ENCODE assay signal across 22 mouse cellular contexts in the genomic region with DNA sequence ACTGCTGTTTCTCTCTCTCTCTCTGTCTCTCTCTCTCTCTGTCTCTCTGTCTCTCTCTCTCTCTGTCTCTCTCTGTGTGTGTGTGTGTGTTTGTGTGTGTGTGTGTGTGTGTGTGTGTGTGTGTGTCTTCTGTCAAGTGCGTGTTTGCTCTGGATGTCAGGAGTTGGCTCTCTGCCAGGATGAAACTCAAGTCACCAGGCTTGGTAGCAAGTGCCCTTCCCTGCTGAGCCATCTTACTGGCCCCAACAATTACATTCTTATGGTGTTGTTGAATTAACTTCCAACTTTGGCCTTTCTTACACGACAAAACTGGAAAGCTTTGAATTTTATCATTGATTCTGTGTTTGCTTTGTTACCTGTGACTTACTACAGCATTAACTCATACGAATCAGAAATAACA. TPM values are rescaled to one million over a fixed set of nuclear protein-coding genes. Genes with fewer than 3 reads are reported as not detected.
DNase-seq lines count a peak whose midpoint lies in the region; ATAC-seq and TF ChIP-seq lines count a peak whose summit lies in the region.
"Had no signal": no experiment of that assay in that cellular context is flagged by ENCODE, and none has a peak within 500 bp of the region (broad histone marks: within the 10 kb centered on the region; RNA-seq: fewer than 3 reads in every experiment).

No protein-coding gene starts in this region.

- TF ChIP-seq POLR2A in MEL (IDR thresholded peaks at IDR 0.05; ENCODE audit: control insufficient read depth in 1 of 2, insufficient read depth in 1 of 2, low read depth in 1 of 2, low read length in 2 of 2, poor library complexity in 1 of 2) = no peak

- intact Hi-C loops in heart, postnatal 25 days (cut with DNase I) = no loop called here

- H3K36me3 ChIP-seq in lung, embryonic 14.5 days (ENCODE audit: insufficient read depth) = no peaks in the 10 kb centered on the region
- peaks cover 0 to 33% of the 10 kb centered on the region in 2 experiments; a peak in 2 of 4 replicates for H3K36me3 ChIP-seq in MEL (ENCODE audit: control insufficient read depth in 1 of 2, insufficient read depth in 2 of 2, low read length in 2 of 2)
- H3K36me3 ChIP-seq in stomach, postnatal 0 days (ENCODE audit: control insufficient read depth, insufficient read depth, low read length) = no peaks in the 10 kb centered on the region
- H3K36me3 ChIP-seq: hindbrain, embryonic 15.5 days; limb, embryonic 10.5 days had no signal

- no peak; a peak in 1 of 4 replicates for TF ChIP-seq EP300 in MEL (IDR thresholded peaks at IDR 0.05; ENCODE audit: low read depth in 1 of 2, low read length in 2 of 2)
- no peak for TF ChIP-seq EP300 in stomach, postnatal 0 days (optimal IDR thresholded peaks at IDR 0.05)

- no peak overlapping the region for H3K4me3 ChIP-seq in lung, embryonic 14.5 days (ENCODE audit: low read depth, low read length)
- H3K4me3 ChIP-seq in MEL (ENCODE audit: control insufficient read depth in 1 of 2, insufficient read depth in 1 of 2, low read depth in 2 of 2, low read length in 2 of 2) = no peak overlapping the region
- no peak overlapping the region for H3K4me3 ChIP-seq in stomach, postnatal 0 days (ENCODE audit: low read depth, low read length)
- H3K4me3 ChIP-seq: hindbrain, embryonic 15.5 days; limb, embryonic 10.5 days; myocyte had no signal

- H3K79me2 ChIP-seq in MEL (ENCODE audit: control insufficient read depth, insufficient read depth, low read length, poor library complexity) = no peaks in the 10 kb centered on the region

- ATAC-seq in lung, embryonic 14.5 days (ENCODE audit: insufficient read depth) = no peak
- ATAC-seq in stomach, postnatal 0 days (ENCODE audit: low FRiP score, low TSS enrichment) = no peak
- ATAC-seq in megakaryocyte progenitor cell, adult 5-6 weeks (replicated peaks; ENCODE audit: poor library complexity) = no peak
- ATAC-seq: forebrain, postnatal 0 days; midbrain, embryonic 16.5 days had no signal

- peak; percentile 23 for DNase-seq in heart, adult 11 months
- DNase-seq in heart, postnatal 25 days (ENCODE audit: low spot score) = no peak
- peak; percentile 52 for DNase-seq in lung, embryonic 14.5 days
- DNase-seq in lung, postnatal 10 days = no peak
- DNase-seq in MEL (ENCODE audit: low read depth, low spot score) = peak; percentile 51
- peak; percentile 38 for DNase-seq in stomach, postnatal 0 days (ENCODE audit: low spot score)
- no peak for DNase-seq in layer of hippocampus, postnatal 36 days
- DNase-seq: adrenal gland, postnatal 10 days; cerebellum, adult 8-10 months; forebrain, postnatal 0 days; gastrocnemius, postnatal 36 days; heart, postnatal 36 days; kidney, adult 11 months; kidney, postnatal 14 days; liver; lung, adult 2 months; lung, postnatal 36 days had no signal

- no peak overlapping the region for H3K4me2 ChIP-seq in lung, embryonic 14.5 days
- no peak overlapping the region for H3K4me2 ChIP-seq in stomach, postnatal 0 days (replicated peaks; ENCODE audit: low read depth)
- H3K4me2 ChIP-seq: hindbrain, embryonic 15.5 days had no signal

- no peaks in the 10 kb centered on the region for H3K27me3 ChIP-seq in lung, embryonic 14.5 days (ENCODE audit: insufficient read depth, low read length)
- H3K27me3 ChIP-seq in MEL (ENCODE audit: control insufficient read depth in 1 of 2, insufficient read depth in 2 of 2, low read length in 2 of 2) = no peaks in the 10 kb centered on the region
- H3K27me3 ChIP-seq in stomach, postnatal 0 days (ENCODE audit: control insufficient read depth, insufficient read depth, low read length) = no peaks in the 10 kb centered on the region
- H3K27me3 ChIP-seq: hindbrain, embryonic 15.5 days had no signal

- TF ChIP-seq CTCF in lung, embryonic 14.5 days (IDR thresholded peaks at IDR 0.05; ENCODE audit: low read depth) = no peak
- TF ChIP-seq CTCF in MEL (IDR thresholded peaks at IDR 0.05 in 2 of 3, conservative IDR thresholded peaks at IDR 0.05 in 1 of 3; ENCODE audit: control insufficient read depth in 1 of 3, insufficient read depth in 1 of 3, low read depth in 2 of 3, low read length in 3 of 3, poor library complexity in 1 of 3, severe bottlenecking in 1 of 3) = no peak
- no peak for TF ChIP-seq CTCF in stomach, postnatal 0 days (IDR thresholded peaks at IDR 0.05; ENCODE audit: low read depth)

- H3K9me3 ChIP-seq in lung, embryonic 14.5 days (ENCODE audit: low read depth, low read length) = no peaks in the 10 kb centered on the region
- H3K9me3 ChIP-seq in MEL (replicated peaks; ENCODE audit: insufficient read depth, low read length) = no peaks in the 10 kb centered on the region
- no peaks in the 10 kb centered on the region for H3K9me3 ChIP-seq in stomach, postnatal 0 days (ENCODE audit: control insufficient read depth, low read length)
- H3K9me3 ChIP-seq: hindbrain, embryonic 15.5 days; limb, embryonic 10.5 days had no signal

- H3K4me1 ChIP-seq in lung, embryonic 14.5 days (ENCODE audit: insufficient read depth) = no peaks in the 10 kb centered on the region
- peaks cover 0 to 28% of the 10 kb centered on the region in 2 experiments for H3K4me1 ChIP-seq in MEL (ENCODE audit: control insufficient read depth in 1 of 2, insufficient read depth in 2 of 2, low read length in 2 of 2)
- no peaks in the 10 kb centered on the region for H3K4me1 ChIP-seq in stomach, postnatal 0 days (replicated peaks; ENCODE audit: control insufficient read depth, insufficient read depth)
- H3K4me1 ChIP-seq: hindbrain, embryonic 15.5 days had no signal

- no peak overlapping the region for H3K9ac ChIP-seq in lung, embryonic 14.5 days
- no peak overlapping the region for H3K9ac ChIP-seq in MEL (ENCODE audit: control insufficient read depth, low read depth, low read length, poor library complexity, severe bottlenecking)
- H3K9ac ChIP-seq in stomach, postnatal 0 days (ENCODE audit: low read length) = no peak overlapping the region
- H3K9ac ChIP-seq: forebrain, postnatal 0 days; hindbrain, embryonic 15.5 days had no signal

- H3K27ac ChIP-seq in lung, embryonic 14.5 days (ENCODE audit: low read depth) = no peak overlapping the region
- no peak overlapping the region for H3K27ac ChIP-seq in MEL (ENCODE audit: control insufficient read depth, low read depth, low read length)
- H3K27ac ChIP-seq in stomach, postnatal 0 days (replicated peaks) = no peak overlapping the region
- H3K27ac ChIP-seq: hindbrain, embryonic 15.5 days; limb, embryonic 10.5 days had no signal

- TF ChIP-seq RAD21 in MEL (IDR thresholded peaks at IDR 0.05; ENCODE audit: low read depth, low read length) = no peak

- 42% methylated on average over 3 of the region's 3 CpGs for WGBS in lung, embryonic 14.5 days
- WGBS in stomach, postnatal 0 days = 45% methylated on average over 3 of the region's 3 CpGs

TF ChIP-seq in MEL, 35 proteins besides CTCF, POLR2A, EP300 and RAD21:
- TF ChIP-seq MAX (IDR thresholded peaks at IDR 0.05; ENCODE audit: low read length) (no peak), MYC (IDR thresholded peaks at IDR 0.05; ENCODE audit: low read depth, low read length) (no peak), SMC3 (IDR thresholded peaks at IDR 0.05; ENCODE audit: low read depth, low read length) (no peak), POLR2AphosphoS5 (IDR thresholded peaks at IDR 0.05; ENCODE audit: borderline replicate concordance, low read depth, low read length) (no peak), SIN3A (IDR thresholded peaks at IDR 0.05; ENCODE audit: low read length) (no peak), MAZ (IDR thresholded peaks at IDR 0.05; ENCODE audit: low read depth, low read length) (no peak), NELFE (IDR thresholded peaks at IDR 0.05; ENCODE audit: low read depth, low read length) (no peak), ETS1 (IDR thresholded peaks at IDR 0.05; ENCODE audit: low read depth, low read length) (no peak), GABPA (IDR thresholded peaks at IDR 0.05; ENCODE audit: low read depth, low read length) (no peak), MXI1 (IDR thresholded peaks at IDR 0.05; ENCODE audit: low read depth, low read length) (no peak), UBTF (IDR thresholded peaks at IDR 0.05; ENCODE audit: borderline replicate concordance, insufficient read depth, low read depth, low read length) (no peak), RCOR1 (IDR thresholded peaks at IDR 0.05; ENCODE audit: low read depth, low read length) (no peak), TAL1 (IDR thresholded peaks at IDR 0.05; ENCODE audit: low read length) (no peak), TCF12 (IDR thresholded peaks at IDR 0.05; ENCODE audit: low read depth, low read length) (no peak)
TF ChIP-seq in MEL: peak in this region for 0.

RNA-seq across cellular contexts. Expression of gene Abhd17c, which starts 13.6 kb away (rescaled TPM):
- 10 to 100 TPM; 32.1 to 32.4 TPM for total RNA-seq in heart, postnatal 25 days (2021)
- 75.6 and 87.8 TPM in 2 replicates for polyA plus RNA-seq in lung, embryonic 14.5 days (2014; fragmentation: Nextera tagmentation; extraction: Ambion mirVana)
- total RNA-seq in MEL (2012; rRNA removed) = 33.5 and 34.0 TPM in 2 replicates
- polyA plus RNA-seq in MEL (2012; ENCODE audit: insufficient read depth in 1 of 2, insufficient read length in 2 of 2, low read depth in 1 of 2, low replicate concordance in 2 of 2, missing spikeins in 1 of 2) = 10 to 100 TPM in 1 of 2 experiments, not detected in 1; 55.7 TPM
- polyA plus RNA-seq in stomach, postnatal 0 days (2015; fragmentation: Nextera tagmentation; extraction: Ambion mirVana) = 59.7 and 60.9 TPM in 2 replicates
- 10 to 100 TPM; 56.4 to 59.1 TPM for total RNA-seq in layer of hippocampus, postnatal 36 days (2021)
- 46.1 and 47.4 TPM in 2 replicates for total RNA-seq in megakaryocyte progenitor cell, adult 5-6 weeks (2015)
- total RNA-seq in megakaryocyte progenitor cell, adult 5-6 weeks (2017) = 22.8 and 26.8 TPM in 2 replicates

Comparison
In these comparisons a context has a peak if more than half of its experiments do, and no peak if none do; other contexts are left out.
1. DNase-seq: peak in heart, adult 11 months (single experiment), lung, embryonic 14.5 days (single experiment), MEL (single experiment) and stomach, postnatal 0 days (single experiment); none in heart, postnatal 25 days (single experiment), lung, postnatal 10 days (single experiment) and layer of hippocampus, postnatal 36 days (0 of 2).